ENCODE assay signal across 11 mouse cellular contexts in genomic region chr8:61275463-61276356, GRCm38 (mm10). TPM values are rescaled to one million over a fixed set of nuclear protein-coding genes. Genes with fewer than 3 reads are reported as not detected.
DNase-seq lines count a peak whose midpoint lies in the region; ATAC-seq and TF ChIP-seq lines count a peak whose summit lies in the region.
"Had no signal": no experiment of that assay in that cellular context is flagged by ENCODE, and none has a peak within 500 bp of the region (broad histone marks: within the 10 kb centered on the region; RNA-seq: fewer than 3 reads in every experiment).

No protein-coding gene starts in this region.

- dilution Hi-C loops in CH12.LX (cut with MboI; ENCODE audit: extremely low pct_ligation_motif_present, extremely low pct_unique_long_range_greater_than_20kb, low sequenced_read_pairs) = no loop called here

- no peak for DNase-seq in hindbrain, embryonic 11.5 days (ENCODE audit: low spot score)
- peak; percentile 49 for DNase-seq in CH12.LX (ENCODE audit: extremely low read depth)
- peak; percentile 69 for DNase-seq in limb, embryonic 14.5 days (ENCODE audit: low spot score)
- no peak for DNase-seq in gastrocnemius, postnatal 4 days (ENCODE audit: low spot score in 2 of 2)
- no peak for DNase-seq in thymus, postnatal 36 days
- no peak for DNase-seq in layer of hippocampus, postnatal 25 days (ENCODE audit: extremely low spot score in 1 of 2, low spot score in 1 of 2)
- DNase-seq: right cerebral cortex, postnatal 14 days; thymus, postnatal 25 days had no signal

- ATAC-seq in hindbrain, embryonic 11.5 days (ENCODE audit: low FRiP score) = no peak
- no peak for ATAC-seq in hindbrain, embryonic 12.5 days (ENCODE audit: low FRiP score)
- ATAC-seq in intestine, embryonic 16.5 days = no peak
- ATAC-seq in limb, embryonic 14.5 days (ENCODE audit: low FRiP score, low read depth) = peak; percentile 31; the same call in 1 of the 2 replicates

- H3K36me3 ChIP-seq in hindbrain, embryonic 11.5 days (ENCODE audit: control insufficient read depth, insufficient read depth, low read length) = no peaks in the 10 kb centered on the region
- peaks cover 3% of the 10 kb centered on the region; the same call in 1 of the 2 replicates for H3K36me3 ChIP-seq in hindbrain, embryonic 12.5 days
- peaks cover 0 to 32% of the 10 kb centered on the region in 2 experiments for H3K36me3 ChIP-seq in CH12.LX (replicated peaks in 1 of 2; ENCODE audit: control insufficient read depth in 1 of 2, insufficient read depth in 1 of 2, low read length in 1 of 2)
- H3K36me3 ChIP-seq in intestine, embryonic 16.5 days (ENCODE audit: control insufficient read depth, insufficient read depth, low read length) = no peaks in the 10 kb centered on the region
- H3K36me3 ChIP-seq in limb, embryonic 14.5 days (ENCODE audit: control insufficient read depth, insufficient read depth, low read length) = no peaks in the 10 kb centered on the region

- no peak overlapping the region for H3K4me3 ChIP-seq in hindbrain, embryonic 11.5 days (ENCODE audit: low read depth, low read length)
- H3K4me3 ChIP-seq in hindbrain, embryonic 12.5 days = no peak overlapping the region
- no peak overlapping the region for H3K4me3 ChIP-seq in CH12.LX (replicated peaks in 1 of 3; ENCODE audit: low read depth in 2 of 3, low read length in 2 of 3, poor library complexity in 1 of 3)
- no peak overlapping the region for H3K4me3 ChIP-seq in intestine, embryonic 16.5 days (ENCODE audit: low read length)
- no peak overlapping the region for H3K4me3 ChIP-seq in limb, embryonic 14.5 days (replicated peaks; ENCODE audit: low read length)
- H3K4me3 ChIP-seq: embryonic facial prominence, embryonic 12.5 days had no signal

- 74% methylated on average over 11 of the region's 11 CpGs for WGBS in hindbrain, embryonic 11.5 days
- 71% methylated on average over 11 of the region's 11 CpGs for WGBS in hindbrain, embryonic 12.5 days
- WGBS in intestine, embryonic 16.5 days = 55% methylated on average over 11 of the region's 11 CpGs
- 51% methylated on average over 11 of the region's 11 CpGs for WGBS in limb, embryonic 14.5 days

- H3K27ac ChIP-seq in hindbrain, embryonic 11.5 days (ENCODE audit: low read depth, low read length) = peak overlapping the region; percentile 32; the same call in 1 of the 2 replicates
- no peak overlapping the region for H3K27ac ChIP-seq in hindbrain, embryonic 12.5 days
- H3K27ac ChIP-seq in CH12.LX (ENCODE audit: insufficient read depth, low read depth) = no peak overlapping the region
- H3K27ac ChIP-seq in intestine, embryonic 16.5 days (ENCODE audit: low read length) = 0 out of 2 replicates have a peak overlapping the region, but pooled peaks have one; percentile 16
- peak overlapping the region; percentile 58; the same call in 1 of the 2 replicates for H3K27ac ChIP-seq in limb, embryonic 14.5 days (replicated peaks; ENCODE audit: low read depth, low read length)

- no peak for TF ChIP-seq CTCF in CH12.LX (conservative IDR thresholded peaks at IDR 0.05 in 1 of 2, IDR thresholded peaks at IDR 0.05 in 1 of 2; ENCODE audit: low read depth in 2 of 2, low read length in 2 of 2)

- peak; percentile 52; the same call in 1 of the 2 replicates for TF ChIP-seq EP300 in CH12.LX (IDR thresholded peaks at IDR 0.05; ENCODE audit: low read length)

- no peaks in the 10 kb centered on the region; the same call in 1 of the 2 replicates for H3K4me1 ChIP-seq in hindbrain, embryonic 11.5 days (replicated peaks; ENCODE audit: control insufficient read depth, insufficient read depth, low read length)
- H3K4me1 ChIP-seq in hindbrain, embryonic 12.5 days = peaks cover 36% of the 10 kb centered on the region
- H3K4me1 ChIP-seq in CH12.LX (ENCODE audit: control insufficient read depth in 1 of 2, insufficient read depth in 2 of 2) = peaks cover 7 to 42% of the 10 kb centered on the region in 2 experiments; a peak in 3 of 4 replicates
- peaks cover 38% of the 10 kb centered on the region for H3K4me1 ChIP-seq in intestine, embryonic 16.5 days (ENCODE audit: control insufficient read depth, insufficient read depth, low read length)
- H3K4me1 ChIP-seq in limb, embryonic 14.5 days (ENCODE audit: control insufficient read depth, insufficient read depth, low read length) = peaks cover 44% of the 10 kb centered on the region

- H3K79me2 ChIP-seq in CH12.LX (replicated peaks; ENCODE audit: control insufficient read depth, extremely low read depth, insufficient read depth, poor library complexity, severe bottlenecking) = no peaks in the 10 kb centered on the region; the same call in none of the 2 replicates

- H3K27me3 ChIP-seq in hindbrain, embryonic 11.5 days (ENCODE audit: control insufficient read depth, insufficient read depth, low read length) = no peaks in the 10 kb centered on the region
- H3K27me3 ChIP-seq in hindbrain, embryonic 12.5 days = no peaks in the 10 kb centered on the region
- H3K27me3 ChIP-seq in CH12.LX (replicated peaks) = no peaks in the 10 kb centered on the region
- H3K27me3 ChIP-seq in intestine, embryonic 16.5 days (replicated peaks; ENCODE audit: control insufficient read depth, insufficient read depth, low read length) = no peaks in the 10 kb centered on the region
- no peaks in the 10 kb centered on the region for H3K27me3 ChIP-seq in limb, embryonic 14.5 days (ENCODE audit: control insufficient read depth, insufficient read depth, low read length)
- H3K27me3 ChIP-seq: embryonic facial prominence, embryonic 12.5 days had no signal

- no peaks in the 10 kb centered on the region for H3K9me3 ChIP-seq in hindbrain, embryonic 11.5 days (ENCODE audit: control insufficient read depth, low read length)
- no peaks in the 10 kb centered on the region for H3K9me3 ChIP-seq in hindbrain, embryonic 12.5 days (replicated peaks)
- no peaks in the 10 kb centered on the region for H3K9me3 ChIP-seq in CH12.LX (replicated peaks; ENCODE audit: low read length)
- no peaks in the 10 kb centered on the region for H3K9me3 ChIP-seq in intestine, embryonic 16.5 days (ENCODE audit: control insufficient read depth, low read length)
- no peaks in the 10 kb centered on the region for H3K9me3 ChIP-seq in limb, embryonic 14.5 days (ENCODE audit: control insufficient read depth, low read length)
- H3K9me3 ChIP-seq: embryonic facial prominence, embryonic 12.5 days had no signal

- TF ChIP-seq POLR2A in CH12.LX (IDR thresholded peaks at IDR 0.05; ENCODE audit: low read depth, low read length) = no peak
- TF ChIP-seq POLR2A in limb, embryonic 14.5 days (IDR thresholded peaks at IDR 0.05; ENCODE audit: borderline replicate concordance, extremely low read depth, insufficient read depth, insufficient read length) = no peak

- no peak for TF ChIP-seq RAD21 in CH12.LX (IDR thresholded peaks at IDR 0.05; ENCODE audit: low read depth, low read length)

- H3K4me2 ChIP-seq in hindbrain, embryonic 11.5 days (replicated peaks; ENCODE audit: low read depth, low read length) = no peak overlapping the region
- H3K4me2 ChIP-seq in hindbrain, embryonic 12.5 days (replicated peaks) = no peak overlapping the region
- no peak overlapping the region for H3K4me2 ChIP-seq in CH12.LX (ENCODE audit: insufficient read depth, low read depth, poor library complexity, severe bottlenecking)
- H3K4me2 ChIP-seq in intestine, embryonic 16.5 days (ENCODE audit: low read depth, low read length) = no peak overlapping the region
- H3K4me2 ChIP-seq in limb, embryonic 14.5 days (replicated peaks; ENCODE audit: low read depth, low read length, severe bottlenecking) = no peak overlapping the region; the same call in 1 of the 2 replicates
- H3K4me2 ChIP-seq: embryonic facial prominence, embryonic 12.5 days had no signal

- H3K9ac ChIP-seq in hindbrain, embryonic 11.5 days (ENCODE audit: low read depth, low read length) = no peak overlapping the region
- no peak overlapping the region for H3K9ac ChIP-seq in hindbrain, embryonic 12.5 days
- no peak overlapping the region for H3K9ac ChIP-seq in CH12.LX (ENCODE audit: insufficient read depth, low read depth)
- no peak overlapping the region for H3K9ac ChIP-seq in intestine, embryonic 16.5 days (ENCODE audit: low read depth, low read length)
- H3K9ac ChIP-seq in limb, embryonic 14.5 days (ENCODE audit: low read depth, low read length, severe bottlenecking) = no peak overlapping the region
- H3K9ac ChIP-seq: embryonic facial prominence, embryonic 12.5 days had no signal

- in situ Hi-C loops in CH12.LX (cut with MboI; ENCODE audit: low pct_ligation_motif_present, low pct_unique_long_range_greater_than_20kb, low sequenced_read_pairs) = no loop called here

TF ChIP-seq in CH12.LX, 34 proteins besides CTCF, POLR2A, EP300 and RAD21 (continues in another document):
- TF ChIP-seq SIN3A (IDR thresholded peaks at IDR 0.05; ENCODE audit: low read length) (0 out of 2 replicates have a peak, but pooled peaks have one; percentile 30), MXI1 (IDR thresholded peaks at IDR 0.05; ENCODE audit: low read depth, low read length) (no peak), IRF4 (IDR thresholded peaks at IDR 0.05; ENCODE audit: low read depth, low read length) (peak; percentile 78), MEF2A (IDR thresholded peaks at IDR 0.05; ENCODE audit: borderline replicate concordance, low read depth, low read length) (0 out of 2 replicates have a peak, but pooled peaks have one; percentile 25), MYC (IDR thresholded peaks at IDR 0.05; ENCODE audit: low read depth, low read length) (no peak), CHD2 (IDR thresholded peaks at IDR 0.05; ENCODE audit: low read length) (no peak), ETS1 (conservative IDR thresholded peaks at IDR 0.05; ENCODE audit: low read depth, low read length) (peak; percentile 57), JUND (conservative IDR thresholded peaks at IDR 0.05; ENCODE audit: low read depth, low read length) (peak; percentile 44; the same call in 1 of the 2 replicates), HCFC1 (IDR thresholded peaks at IDR 0.05; ENCODE audit: low read depth, low read length) (no peak), KAT2A (IDR thresholded peaks at IDR 0.05; ENCODE audit: insufficient replicate concordance, low read length) (no peak), ZNF384 (IDR thresholded peaks at IDR 0.05; ENCODE audit: low read depth, low read length) (peak; percentile 93), ZKSCAN1 (IDR thresholded peaks at IDR 0.05; ENCODE audit: borderline replicate concordance, low read depth, low read length) (no peak)

RNA-seq across cellular contexts. Expression of gene Sh3rf1, which starts 52.0 kb away (rescaled TPM):
- 24.0 and 25.3 TPM in 2 replicates for polyA plus RNA-seq in hindbrain, embryonic 11.5 days (2014; fragmentation: Nextera tagmentation; extraction: Ambion mirVana)
- 28.1 and 29.7 TPM in 2 replicates for polyA plus RNA-seq in hindbrain, embryonic 12.5 days (2016; fragmentation: Nextera tagmentation; extraction: Ambion mirVana)
- total RNA-seq in CH12.LX (2012; rRNA removed) (8.1 and 10.6 TPM in 2 replicates), CH12.LX (2014; rRNA removed) (5.9 and 6.0 TPM in 2 replicates)
- 10.6 and 16.8 TPM in 2 replicates for polyA plus RNA-seq in CH12.LX (2012; ENCODE audit: insufficient read length, low read depth)
- 11.0 and 12.1 TPM in 2 replicates for polyA plus RNA-seq in intestine, embryonic 16.5 days (2015; fragmentation: Nextera tagmentation; extraction: Ambion mirVana)
- 8.8 and 9.9 TPM in 2 replicates for polyA plus RNA-seq in limb, embryonic 14.5 days (2012; rRNA removed)
- 12.8 and 15.2 TPM in 2 replicates for polyA plus RNA-seq in limb, embryonic 14.5 days (2014; fragmentation: Nextera tagmentation; extraction: Ambion mirVana)
- 10 to 100 TPM; 10.6 to 12.3 TPM for total RNA-seq in gastrocnemius, postnatal 4 days (2021)
- total RNA-seq in layer of hippocampus, postnatal 25 days (2021) = 10 to 100 TPM; 65.4 to 70.7 TPM

Comparison
In these comparisons a context has a peak if more than half of its experiments do, and no peak if none do; other contexts are left out.
1. H3K27ac ChIP-seq: peak in hindbrain, embryonic 11.5 days (single experiment), intestine, embryonic 16.5 days (single experiment) and limb, embryonic 14.5 days (single experiment); none in hindbrain, embryonic 12.5 days (single experiment) and CH12.LX (single experiment).
2. DNase-seq: peak in CH12.LX (single experiment) and limb, embryonic 14.5 days (single experiment); none in hindbrain, embryonic 11.5 days (single experiment), gastrocnemius, postnatal 4 days (0 of 2), thymus, postnatal 36 days (0 of 2) and layer of hippocampus, postnatal 25 days (0 of 2).